Mouse (Mus musculus) stomach, embryonic 14.5 days (tissue): ENCODE data around the gene Ap5b1. TPM values are rescaled to one million over a fixed set of nuclear protein-coding genes. Genes with fewer than 3 reads are reported as not detected.

Source experiments
- ATAC-seq: fragments of 200-750 bp; cut with Nextera tagmentation; 2 replicates; pipeline ENCODE4 v1.8.0; 2017; ENCODE audit warnings: low read depth, moderate TSS enrichment; ENCODE audit not compliant: insufficient number of reproducible peaks, insufficient read depth, low FRiP score
- H3K27ac ChIP-seq: fragments of 300-500 bp; sonication (generic); 2 replicates; pipeline ENCODE4 v1.5.1; 2014; ENCODE audit warnings: mild to moderate bottlenecking, low read length, moderate library complexity, mixed read lengths
- H3K27me3 ChIP-seq: fragments of 300-500 bp; sonication (generic); 2 replicates; pipeline ENCODE4 v1.6.1; 2014; ENCODE audit warnings: low read length, control low read depth, mixed read lengths; ENCODE audit not compliant: control insufficient read depth, insufficient read depth
- H3K36me3 ChIP-seq: fragments of 300-500 bp; sonication (generic); 2 replicates; pipeline ENCODE4 v1.6.1; 2014; ENCODE audit warnings: mild to moderate bottlenecking, control low read depth, low read length, moderate library complexity, mixed read lengths; ENCODE audit not compliant: control insufficient read depth, insufficient read depth
- H3K4me1 ChIP-seq: fragments of 300-500 bp; sonication (generic); 2 replicates; pipeline ENCODE4 v1.6.1; 2014; ENCODE audit warnings: low read length, control low read depth, mixed read lengths; ENCODE audit not compliant: control insufficient read depth, insufficient read depth
- H3K4me2 ChIP-seq: fragments of 300-500 bp; sonication (generic); replicated peaks from 2 replicates; pipeline ENCODE4 v1.6.1; 2014; ENCODE audit warnings: low read depth, low read length, control low read depth
- H3K4me3 ChIP-seq: fragments of 300-500 bp; sonication (generic); 2 replicates; pipeline ENCODE4 v1.5.1; 2014; ENCODE audit warnings: low read depth, low read length, control low read depth
- H3K9ac ChIP-seq: fragments of 300-500 bp; sonication (generic); replicated peaks from 2 replicates; pipeline ENCODE4 v1.6.1; 2014; ENCODE audit warnings: low read depth, mild to moderate bottlenecking, control low read depth, low read length, moderate library complexity, mixed read lengths
- H3K9me3 ChIP-seq: fragments of 300-500 bp; sonication (generic); 2 replicates; pipeline ENCODE4 v1.6.1; 2016; ENCODE audit warnings: low read depth, low read length, control low read depth; ENCODE audit not compliant: control insufficient read depth
- WGBS: fragments of 180-500 bp; shearing (Covaris S2); extraction: QIAGEN DNeasy Blood & Tissue Kit; methylation state at CpG from one replicate; pipeline ENCODE4 v1.1.7; 2014; 5-methylcytosine and 5-hydroxymethylcytosine counted together
- polyA plus RNA-seq: library from polyadenylated mRNA; unstranded; fragments of >200 nt; fragmentation: Nextera tagmentation; extraction: Ambion mirVana; gene quantifications from 2 replicates; pipeline ENCODE4 v1.2.1, GENCODE M21; 2014

Gene Ap5b1
- polyA plus RNA-seq, 1 experiment from 2014 or later = 5.5 TPM

DNA sequence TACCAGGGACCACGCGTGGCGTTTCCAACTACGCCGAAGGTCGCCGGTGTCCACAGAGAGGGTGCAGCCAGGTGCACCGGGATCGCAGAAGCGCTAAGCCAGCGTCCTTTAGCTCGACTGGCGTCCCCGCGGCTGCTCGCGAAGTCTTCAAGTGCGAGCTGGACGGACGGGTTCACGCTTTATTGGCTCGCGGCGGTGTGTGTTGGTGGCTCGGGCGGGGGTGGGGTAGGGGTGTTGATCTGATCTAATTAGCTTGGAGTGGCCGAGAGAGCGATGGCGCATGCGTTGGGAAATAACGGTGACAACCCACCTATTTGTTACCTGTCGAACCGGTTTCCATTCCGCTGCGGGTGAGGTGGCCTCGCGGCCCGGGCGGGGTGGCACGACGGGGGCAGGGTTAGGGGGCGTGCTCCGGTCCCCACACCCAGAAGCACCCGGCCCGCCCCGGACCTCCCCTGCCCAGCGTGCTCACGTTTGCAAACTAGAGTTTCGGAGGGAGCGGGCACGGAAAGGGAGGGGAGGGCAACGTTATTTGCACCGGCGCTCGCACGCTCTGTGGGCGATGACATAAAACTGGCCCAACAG lies 7.3 kb upstream of the Ap5b1 start, which contains the start of gene Ovol1:
Gene Ovol1 (minus strand): TSS at position 190 of the 585 bp plus-strand sequence.
- peak within 1 kb of the TSS; percentile 86 for H3K27ac ChIP-seq
- H3K9me3 ChIP-seq = no peaks in the 10 kb centered on the region
- peak; percentile 90 for ATAC-seq
- peaks cover 35% of the 10 kb centered on the region for H3K27me3 ChIP-seq
- peak within 1 kb of the TSS; percentile 61 for H3K4me2 ChIP-seq
- peaks cover 8% of the 10 kb centered on the region; the same call in 1 of the 2 replicates for H3K4me1 ChIP-seq
- no peaks in the 10 kb centered on the region for H3K36me3 ChIP-seq
- peak within 1 kb of the TSS; percentile 42 for H3K9ac ChIP-seq
- H3K4me3 ChIP-seq = peak within 1 kb of the TSS; percentile 43
- WGBS = under 1% methylated on average over 55 of the region's 57 CpGs

DNA sequence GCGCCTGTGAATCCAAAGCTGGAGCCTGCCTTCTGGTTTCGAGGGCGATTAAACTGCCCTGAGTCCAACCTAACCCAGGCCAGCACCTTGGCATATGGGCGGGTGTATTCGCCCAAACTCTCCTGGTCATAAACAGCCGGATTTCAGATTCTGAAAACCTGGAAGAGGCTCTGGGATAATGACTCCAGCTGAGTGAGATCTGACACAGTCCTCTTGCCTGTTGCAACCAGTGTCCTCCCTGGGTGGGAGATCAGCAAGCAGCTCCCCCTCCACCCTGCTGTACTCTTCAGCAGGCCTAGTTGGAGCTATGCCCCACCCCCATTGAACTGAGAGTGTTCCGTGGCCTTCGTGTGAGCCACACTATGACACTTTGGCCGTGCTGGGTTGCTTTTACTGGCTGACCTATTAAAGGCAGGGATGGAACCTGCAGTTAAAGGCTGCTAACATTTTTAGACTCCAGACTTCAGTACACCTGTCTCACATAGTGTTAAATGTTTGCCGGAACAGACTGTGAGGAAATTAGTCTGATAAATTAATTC lies 6.5 kb upstream of the Ap5b1 start:
- peak overlapping the region; percentile 86 for H3K27ac ChIP-seq
- peak overlapping the region; percentile 43 for H3K4me3 ChIP-seq
- peaks cover 31% of the 10 kb centered on the region for H3K27me3 ChIP-seq
- WGBS = 18% methylated on average over 10 of the region's 10 CpGs
- no peak overlapping the region; the same call in 1 of the 2 replicates for H3K9ac ChIP-seq
- no peak for ATAC-seq
- no peaks in the 10 kb centered on the region for H3K9me3 ChIP-seq
- H3K4me1 ChIP-seq = peaks cover 8% of the 10 kb centered on the region; the same call in 1 of the 2 replicates
- H3K36me3 ChIP-seq = no peaks in the 10 kb centered on the region
- peak overlapping the region; percentile 61 for H3K4me2 ChIP-seq

DNA sequence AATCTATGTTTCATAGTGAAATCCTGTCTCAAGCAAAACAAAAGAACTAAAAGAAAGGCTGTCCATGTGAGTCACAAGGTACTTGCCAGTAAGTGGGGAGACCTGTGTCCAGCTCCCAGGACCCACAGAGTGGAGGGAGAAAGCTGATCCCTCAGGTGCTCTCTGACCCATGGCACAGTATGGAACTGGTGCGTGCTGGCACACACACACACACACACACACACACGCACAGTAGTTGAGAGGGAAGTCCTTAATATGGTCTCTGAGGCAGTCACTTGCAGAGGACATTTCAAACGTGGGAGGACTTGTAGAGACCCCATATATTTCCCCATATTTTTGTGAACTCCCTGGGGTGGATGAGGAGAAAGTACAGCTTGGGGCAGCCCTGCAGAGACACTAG lies 5.9 kb upstream of the Ap5b1 start:
- Histone ChIP-seq H3K4me2 (no peak overlapping the region), H3K27me3 (peaks cover 31% of the 10 kb centered on the region), H3K4me3 (no peak overlapping the region), H3K9me3 (no peaks in the 10 kb centered on the region), H3K9ac (no peak overlapping the region), H3K4me1 (peaks cover 13% of the 10 kb centered on the region; the same call in 1 of the 2 replicates), H3K36me3 (no peaks in the 10 kb centered on the region), H3K27ac (peak overlapping the region; percentile 86)
- WGBS = 48% methylated on average over 3 of the region's 3 CpGs
- no peak for ATAC-seq

DNA sequence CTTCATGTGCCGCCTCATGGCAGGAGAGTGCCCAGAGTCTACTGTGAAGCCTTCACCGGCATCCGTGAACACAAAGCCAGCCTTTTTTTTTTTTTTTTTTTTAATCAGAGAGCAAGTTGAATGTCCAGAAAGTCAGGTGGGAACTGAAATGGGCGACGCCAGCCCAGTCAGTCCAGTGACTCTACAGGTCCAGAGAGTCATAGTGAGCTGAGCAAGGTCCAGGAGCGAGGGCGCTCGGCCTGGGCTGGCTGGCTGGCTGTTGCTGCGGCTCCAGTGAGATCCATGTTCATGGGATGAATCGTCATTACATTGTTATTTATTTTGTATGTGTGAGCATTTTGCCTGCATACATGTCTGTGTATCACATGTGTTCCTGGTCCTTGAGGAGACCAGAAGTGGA lies 5.0 kb upstream of the Ap5b1 start:
- H3K27me3 ChIP-seq = peaks cover 31% of the 10 kb centered on the region
- H3K4me1 ChIP-seq = peaks cover 15% of the 10 kb centered on the region; the same call in 1 of the 2 replicates
- no peaks in the 10 kb centered on the region for H3K9me3 ChIP-seq
- H3K36me3 ChIP-seq = no peaks in the 10 kb centered on the region
- no peak for ATAC-seq
- WGBS = 86% methylated on average over 10 of the region's 10 CpGs
- H3K4me2 ChIP-seq = no peak overlapping the region
- H3K27ac ChIP-seq = no peak overlapping the region
- H3K9ac ChIP-seq = no peak overlapping the region
- H3K4me3 ChIP-seq = no peak overlapping the region

DNA sequence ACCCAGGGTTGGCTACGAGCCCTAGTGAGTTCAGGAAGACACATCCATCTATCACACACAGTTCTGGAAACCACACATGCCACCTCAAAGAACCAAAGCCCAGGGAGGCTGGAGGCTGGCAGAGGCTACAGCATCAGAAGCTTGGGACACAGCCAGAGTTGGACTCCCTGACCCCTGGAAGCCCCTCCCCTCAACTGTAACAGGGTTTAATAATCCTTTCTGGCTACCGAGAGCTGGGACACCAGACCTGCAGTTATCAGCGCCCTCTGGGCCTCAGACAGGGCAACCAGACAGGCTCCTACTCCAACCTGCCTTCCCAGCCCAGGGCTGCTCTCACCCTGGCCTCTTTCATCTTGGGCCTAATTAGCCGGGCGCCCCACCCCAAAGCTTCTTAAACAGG lies 1.5 kb upstream of the Ap5b1 start:
- Histone ChIP-seq H3K9me3 (no peaks in the 10 kb centered on the region), H3K4me1 (0 out of 2 replicates have a peak, but pooled peaks cover 12% of the 10 kb centered on the region), H3K36me3 (no peaks in the 10 kb centered on the region; the same call in 1 of the 2 replicates), H3K27ac (peak overlapping the region; percentile 88; the same call in 1 of the 2 replicates), H3K4me2 (0 out of 2 replicates have a peak overlapping the region, but pooled peaks have one; percentile 91), H3K27me3 (peaks cover 7% of the 10 kb centered on the region; the same call in 1 of the 2 replicates), H3K4me3 (peak overlapping the region; percentile 73; the same call in 1 of the 2 replicates), H3K9ac (no peak overlapping the region)
- WGBS = 61% methylated on average over 5 of the region's 5 CpGs
- no peak for ATAC-seq

DNA sequence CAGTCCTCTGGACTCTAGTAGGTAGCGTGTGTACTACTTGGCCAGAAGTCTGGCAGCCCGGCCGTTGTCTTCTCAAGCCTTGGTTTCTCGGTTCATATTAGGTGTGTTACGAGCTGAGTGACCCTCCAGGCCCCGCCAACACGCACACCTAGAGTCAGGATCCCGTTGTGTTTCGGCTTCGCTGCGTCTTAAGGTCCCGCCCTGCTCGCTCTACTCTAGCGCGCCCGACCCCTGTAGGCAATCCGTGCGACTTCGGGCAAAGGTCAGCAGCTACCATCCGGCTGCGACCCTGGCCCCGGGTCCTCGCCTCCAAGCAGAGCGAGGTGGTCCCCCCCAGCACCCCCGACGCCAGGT lies 668 bp upstream of the Ap5b1 start:
- Histone ChIP-seq H3K4me3 (peak overlapping the region; percentile 73), H3K9ac (peak overlapping the region; percentile 62; the same call in 1 of the 2 replicates), H3K9me3 (no peaks in the 10 kb centered on the region), H3K27ac (peak overlapping the region; percentile 88), H3K36me3 (no peaks in the 10 kb centered on the region; the same call in 1 of the 2 replicates), H3K4me2 (peak overlapping the region; percentile 91), H3K4me1 (0 out of 2 replicates have a peak, but pooled peaks cover 12% of the 10 kb centered on the region), H3K27me3 (peaks cover 1% of the 10 kb centered on the region; the same call in 1 of the 2 replicates)
- ATAC-seq = peak; percentile 15
- WGBS = 2% methylated on average over 26 of the region's 26 CpGs

DNA sequence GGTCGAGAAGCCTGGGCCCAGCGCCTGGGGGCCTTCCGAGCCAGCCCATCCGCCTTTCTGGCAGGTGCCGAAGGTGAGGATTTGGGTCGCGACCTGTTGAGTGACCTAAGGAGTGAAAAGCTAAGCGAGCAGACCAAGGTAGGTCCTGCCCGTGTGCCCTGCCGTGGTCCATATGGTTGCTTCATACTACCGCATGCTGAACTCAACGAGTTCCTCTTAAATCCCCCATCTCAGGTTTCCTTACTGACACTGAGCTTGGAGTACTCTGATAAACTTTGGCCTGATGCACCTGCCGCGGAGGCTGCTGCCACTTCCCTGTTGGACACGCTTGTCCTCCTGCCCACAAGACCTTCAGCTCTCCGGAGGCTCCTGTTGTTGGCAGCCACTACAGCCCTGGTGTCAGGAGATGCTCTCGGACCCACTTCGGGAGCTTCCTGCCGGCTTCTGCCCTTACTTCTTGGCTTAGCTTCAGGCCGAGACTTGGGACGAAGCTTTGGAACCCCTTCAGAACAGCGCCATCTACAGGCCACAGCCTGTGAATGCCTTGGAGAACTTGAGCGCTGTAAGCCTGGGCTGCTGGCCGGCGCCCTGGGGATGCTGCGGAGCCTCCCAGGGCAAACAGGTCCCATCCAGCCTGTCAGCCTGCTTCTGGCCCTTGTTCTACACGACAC lies 780 bp downstream of the Ap5b1 start:
- peak overlapping the region; percentile 73 for H3K4me3 ChIP-seq
- WGBS = 10% methylated on average over 27 of the region's 27 CpGs
- peak overlapping the region; percentile 91 for H3K4me2 ChIP-seq
- H3K9ac ChIP-seq = peak overlapping the region; percentile 62; the same call in 1 of the 2 replicates
- ATAC-seq = 0 out of 2 replicates have a peak, but pooled peaks have one; percentile 5
- H3K36me3 ChIP-seq = no peaks in the 10 kb centered on the region; the same call in 1 of the 2 replicates
- no peaks in the 10 kb centered on the region for H3K27me3 ChIP-seq
- H3K4me1 ChIP-seq = 0 out of 2 replicates have a peak, but pooled peaks cover 12% of the 10 kb centered on the region
- no peaks in the 10 kb centered on the region for H3K9me3 ChIP-seq
- peak overlapping the region; percentile 88; the same call in 1 of the 2 replicates for H3K27ac ChIP-seq

DNA sequence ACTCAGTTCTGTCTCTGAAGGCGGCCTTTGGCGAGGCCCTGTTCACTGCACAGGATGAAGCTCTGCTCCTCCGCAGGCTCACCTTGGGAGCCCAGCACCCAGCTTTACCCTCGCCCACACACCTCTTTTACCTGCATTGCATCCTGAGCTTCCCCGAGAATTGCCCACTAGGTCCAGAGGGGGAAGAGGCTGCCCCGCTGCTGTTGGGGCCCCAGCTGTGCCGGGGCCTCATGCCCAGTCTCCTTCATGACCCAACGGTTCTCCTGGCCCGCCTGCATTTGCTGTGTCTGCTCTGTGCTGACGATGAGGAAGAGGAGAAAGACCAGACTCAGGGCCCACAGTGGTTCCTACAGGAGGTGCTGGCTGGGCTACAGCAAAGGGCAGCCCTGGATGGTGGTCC lies 1.7 kb downstream of the Ap5b1 start:
- Histone ChIP-seq H3K9ac (no peak overlapping the region), H3K4me1 (0 out of 2 replicates have a peak, but pooled peaks cover 12% of the 10 kb centered on the region), H3K27ac (no peak overlapping the region), H3K36me3 (no peaks in the 10 kb centered on the region; the same call in 1 of the 2 replicates), H3K9me3 (no peaks in the 10 kb centered on the region), H3K4me2 (no peak overlapping the region), H3K4me3 (no peak overlapping the region), H3K27me3 (no peaks in the 10 kb centered on the region)
- WGBS = 93% methylated on average over 10 of the region's 10 CpGs
- no peak for ATAC-seq
